Mouse (Mus musculus): ENCODE measurements around the gene Gm10322.

DNA sequence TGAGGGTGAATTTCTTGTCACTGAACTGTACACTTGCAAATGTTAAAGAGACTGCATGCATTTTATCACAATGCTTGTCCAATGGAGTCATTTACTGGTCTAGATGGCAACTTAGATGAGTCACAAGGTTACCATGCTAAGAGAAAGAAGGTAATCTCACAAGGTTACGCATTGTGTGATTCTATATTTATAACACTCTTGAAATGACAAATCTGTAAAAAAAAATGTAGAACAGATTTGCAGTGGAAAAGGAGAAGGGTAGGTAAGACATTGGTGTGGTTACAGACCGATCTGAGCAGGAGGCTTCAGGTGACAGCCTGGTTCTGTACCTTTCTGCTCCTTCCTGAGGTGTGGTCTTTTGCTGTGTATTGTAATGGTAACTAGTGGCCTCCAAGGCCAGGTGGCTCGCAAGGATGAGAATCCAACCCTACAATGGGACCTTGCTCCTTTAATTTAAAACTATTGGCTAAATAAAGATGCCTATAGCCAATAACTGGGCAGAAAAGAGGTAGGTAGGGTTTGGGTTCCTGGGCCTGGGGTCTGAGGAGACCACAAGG lies 35.2 kb upstream of the Gm10322 start:
- no peak for TF ChIP-seq CTCF (IDR thresholded peaks at IDR 0.05; ENCODE audit: borderline replicate concordance, extremely low read depth, insufficient read depth, insufficient read length)
- no peak for TF ChIP-seq POLR2A (IDR thresholded peaks at IDR 0.05; ENCODE audit: borderline replicate concordance, extremely low read depth, insufficient read depth, insufficient read length, poor library complexity, severe bottlenecking)

Measured in brain, embryonic 14.5 days (tissue).